ENCODE assay signal across 8 mouse cellular contexts in genomic region chr8:119755238-119756146, GRCm38 (mm10). TPM values are rescaled to one million over a fixed set of nuclear protein-coding genes. Genes with fewer than 3 reads are reported as not detected.
A peak's percentile ranks its signal among the peaks of the same experiment; 100 is the strongest.
DNase-seq lines count a peak whose midpoint lies in the region; ATAC-seq lines count a peak whose summit lies in the region.

No protein-coding gene starts in this region.

- 0 out of 2 replicates have a peak, but pooled peaks cover 2% of the 10 kb centered on the region for H3K4me1 ChIP-seq in neural tube, embryonic 11.5 days (ENCODE audit: control insufficient read depth, insufficient read depth, low read length)
- H3K4me1 ChIP-seq in limb, embryonic 11.5 days (ENCODE audit: control insufficient read depth, insufficient read depth, low read length), result peaks cover 7% of the 10 kb centered on the region
- H3K4me1 ChIP-seq in midbrain, embryonic 16.5 days (ENCODE audit: control insufficient read depth, insufficient read depth, low read length), result peaks cover 7% of the 10 kb centered on the region; the same call in 1 of the 2 replicates

- H3K27me3 ChIP-seq in neural tube, embryonic 11.5 days (ENCODE audit: control insufficient read depth, insufficient read depth, low read length), result no peaks in the 10 kb centered on the region
- H3K27me3 ChIP-seq in limb, embryonic 11.5 days (ENCODE audit: control insufficient read depth, insufficient read depth, low read length), result no peaks in the 10 kb centered on the region
- no peaks in the 10 kb centered on the region for H3K27me3 ChIP-seq in midbrain, embryonic 16.5 days (ENCODE audit: control insufficient read depth, insufficient read depth, low read depth, low read length)

- H3K4me2 ChIP-seq in neural tube, embryonic 11.5 days (ENCODE audit: low read depth), result peak overlapping the region; percentile 28
- H3K4me2 ChIP-seq in limb, embryonic 11.5 days (ENCODE audit: low read depth, severe bottlenecking), result peak overlapping the region; percentile 39
- H3K4me2 ChIP-seq in midbrain, embryonic 16.5 days (ENCODE audit: low read length), result peak overlapping the region; percentile 47

- DNase-seq in neural tube, embryonic 11.5 days (ENCODE audit: low spot score), result no peak
- no peak for DNase-seq in neural tube, embryonic 10.5 days (ENCODE audit: extremely low spot score, low spot score)
- DNase-seq in limb, embryonic 11.5 days (ENCODE audit: low spot score), result no peak
- no peak for DNase-seq in adrenal gland, postnatal 4 days (ENCODE audit: low spot score in 2 of 2)
- DNase-seq in cerebellum, postnatal 10 days, result no peak

- no peak overlapping the region for H3K9ac ChIP-seq in neural tube, embryonic 11.5 days (ENCODE audit: low read length)
- H3K9ac ChIP-seq in limb, embryonic 11.5 days (ENCODE audit: low read length), result peak overlapping the region; percentile 12; the same call in 1 of the 2 replicates
- H3K9ac ChIP-seq in midbrain, embryonic 16.5 days (ENCODE audit: low read depth, low read length), result peak overlapping the region; percentile 50

- H3K36me3 ChIP-seq in neural tube, embryonic 11.5 days (ENCODE audit: control insufficient read depth, insufficient read depth, low read length), result no peaks in the 10 kb centered on the region
- H3K36me3 ChIP-seq in limb, embryonic 11.5 days (ENCODE audit: control insufficient read depth, insufficient read depth, low read length), result no peaks in the 10 kb centered on the region
- H3K36me3 ChIP-seq in midbrain, embryonic 16.5 days (ENCODE audit: control insufficient read depth, insufficient read depth, low read length), result 0 out of 2 replicates have a peak, but pooled peaks cover 2% of the 10 kb centered on the region

- H3K9me3 ChIP-seq in neural tube, embryonic 11.5 days (ENCODE audit: control insufficient read depth, low read length), result no peaks in the 10 kb centered on the region
- H3K9me3 ChIP-seq in limb, embryonic 11.5 days (ENCODE audit: control insufficient read depth, low read length), result no peaks in the 10 kb centered on the region
- no peaks in the 10 kb centered on the region for H3K9me3 ChIP-seq in midbrain, embryonic 16.5 days (replicated peaks; ENCODE audit: control insufficient read depth, low read length, poor library complexity, severe bottlenecking)

- H3K27ac ChIP-seq in neural tube, embryonic 11.5 days (ENCODE audit: low read depth, low read length), result no peak overlapping the region
- H3K27ac ChIP-seq in limb, embryonic 11.5 days (replicated peaks; ENCODE audit: low read depth, low read length), result no peak overlapping the region
- no peak overlapping the region for H3K27ac ChIP-seq in midbrain, embryonic 16.5 days (ENCODE audit: low read length)

- WGBS in neural tube, embryonic 11.5 days, result 18% methylated on average over 28 of the region's 28 CpGs
- 23% methylated on average over 28 of the region's 28 CpGs for WGBS in limb, embryonic 11.5 days
- WGBS in midbrain, embryonic 16.5 days, result 15% methylated on average over 28 of the region's 28 CpGs

- no peak for ATAC-seq in neural tube, embryonic 11.5 days (ENCODE audit: insufficient read depth, low FRiP score, low TSS enrichment)
- peak; percentile 61 to 75 for ATAC-seq in hematopoietic stem cell, adult 5-6 weeks (replicated peaks in 1 of 2; ENCODE audit: insufficient read depth in 1 of 2, low FRiP score in 2 of 2, low TSS enrichment in 1 of 2, low read depth in 1 of 2, poor library complexity in 2 of 2, severe bottlenecking in 2 of 2)
- ATAC-seq in limb, embryonic 11.5 days (ENCODE audit: insufficient number of reproducible peaks, low FRiP score, low TSS enrichment, low read depth), result no peak
- no peak for ATAC-seq in midbrain, embryonic 16.5 days
- ATAC-seq in frontal cortex, adult (ENCODE audit: low TSS enrichment), result no peak

- H3K4me3 ChIP-seq in neural tube, embryonic 11.5 days (ENCODE audit: low read depth, low read length), result no peak overlapping the region
- no peak overlapping the region for H3K4me3 ChIP-seq in limb, embryonic 11.5 days (ENCODE audit: low read depth, low read length)
- H3K4me3 ChIP-seq in midbrain, embryonic 16.5 days (ENCODE audit: low read depth, low read length), result peak overlapping the region; percentile 24

RNA-seq across cellular contexts. Expression of gene Tldc1, which starts 22.7 kb away (rescaled TPM):
- polyA plus RNA-seq in neural tube, embryonic 11.5 days (2014; fragmentation: Nextera tagmentation; extraction: Ambion mirVana), result 10.3 and 11.1 TPM in 2 replicates
- 7.9 and 14.4 TPM in 2 replicates for total RNA-seq in hematopoietic stem cell, adult 5-6 weeks (2017)
- polyA plus RNA-seq in limb, embryonic 11.5 days (2014; fragmentation: Nextera tagmentation; extraction: Ambion mirVana), result 7.0 and 10.3 TPM in 2 replicates
- 10.9 and 12.2 TPM in 2 replicates for polyA plus RNA-seq in midbrain, embryonic 16.5 days (2015; fragmentation: Nextera tagmentation; extraction: Ambion mirVana)
- total RNA-seq in adrenal gland, postnatal 4 days (2021), result 10 to 100 TPM; 16.7 to 17.3 TPM

RNA-seq across cellular contexts. Expression of gene Atp2c2, which starts 55.7 kb away (rescaled TPM):
- 0.61 and 1.0 TPM in 2 replicates for polyA plus RNA-seq in neural tube, embryonic 11.5 days (2014; fragmentation: Nextera tagmentation; extraction: Ambion mirVana)
- not detected in 2 replicates for total RNA-seq in hematopoietic stem cell, adult 5-6 weeks (2017)
- 0.71 and 2.0 TPM in 2 replicates for polyA plus RNA-seq in limb, embryonic 11.5 days (2014; fragmentation: Nextera tagmentation; extraction: Ambion mirVana)
- polyA plus RNA-seq in midbrain, embryonic 16.5 days (2015; fragmentation: Nextera tagmentation; extraction: Ambion mirVana), result 0.18 and 0.20 TPM in 2 replicates
- under 1 TPM; 0.42 to 0.48 TPM for total RNA-seq in adrenal gland, postnatal 4 days (2021)

Comparison
In these comparisons a context has a peak if more than half of its experiments do, and no peak if none do; other contexts are left out.
1. ATAC-seq: peak in hematopoietic stem cell, adult 5-6 weeks (2 of 2); none in neural tube, embryonic 11.5 days (single experiment), limb, embryonic 11.5 days (single experiment), midbrain, embryonic 16.5 days (single experiment) and frontal cortex, adult (single experiment).
2. Peak in every context shown above with its lines, with median percentiles within 50 percentile points of each other: H3K4me2 ChIP-seq.